Mouse (Mus musculus) heart, embryonic 12.5 days (tissue): ENCODE data around the gene Chl1. TPM values are rescaled to one million over a fixed set of nuclear protein-coding genes. Genes with fewer than 3 reads are reported as not detected.

ENCODE experiments used
- ATAC-seq: fragments of 200-750 bp; cut with Nextera tagmentation; 2 replicates; pipeline ENCODE4 v1.8.0; 2017; ENCODE audit warnings: moderate TSS enrichment, moderate library complexity; ENCODE audit not compliant: insufficient number of reproducible peaks, low FRiP score
- H3K27ac ChIP-seq: fragments of 300-500 bp; sonication (generic); 2 replicates; pipeline ENCODE4 v1.5.1; 2016; ENCODE audit warnings: mild to moderate bottlenecking, moderate library complexity; ENCODE audit not compliant: poor library complexity, severe bottlenecking
- H3K27me3 ChIP-seq: fragments of 300-500 bp; sonication (generic); replicated peaks from 2 replicates; pipeline ENCODE4 v1.6.1; 2016; ENCODE audit warnings: mild to moderate bottlenecking, moderate library complexity
- H3K36me3 ChIP-seq: fragments of 300-500 bp; sonication (generic); 2 replicates; pipeline ENCODE4 v1.6.1; 2016; ENCODE audit warnings: mild to moderate bottlenecking, moderate library complexity
- H3K4me1 ChIP-seq: fragments of 300-500 bp; sonication (generic); replicated peaks from 2 replicates; pipeline ENCODE4 v1.6.1; 2016; ENCODE audit warnings: mild to moderate bottlenecking
- H3K4me2 ChIP-seq: fragments of 300-500 bp; sonication (generic); 2 replicates; pipeline ENCODE4 v1.6.1; 2016; ENCODE audit warnings: mild to moderate bottlenecking, moderate library complexity
- H3K4me3 ChIP-seq: fragments of 300-500 bp; sonication (generic); 2 replicates; pipeline ENCODE4 v1.5.1; 2016; ENCODE audit warnings: mild to moderate bottlenecking
- H3K9ac ChIP-seq: fragments of 300-500 bp; sonication (generic); 2 replicates; pipeline ENCODE4 v1.6.1; 2016; ENCODE audit warnings: mild to moderate bottlenecking, moderate library complexity
- H3K9me3 ChIP-seq: fragments of 300-500 bp; sonication (generic); replicated peaks from 2 replicates; pipeline ENCODE4 v1.6.1; 2016; ENCODE audit warnings: mild to moderate bottlenecking, moderate library complexity
- WGBS: fragments of 180-500 bp; shearing (Covaris S2); methylation state at CpG from one replicate; pipeline ENCODE4 v1.1.7; 2016; 5-methylcytosine and 5-hydroxymethylcytosine counted together
- polyA plus RNA-seq: library from polyadenylated mRNA; unstranded; fragments of >200 nt; fragmentation: Nextera tagmentation; extraction: Ambion mirVana; gene quantifications from 2 replicates; pipeline ENCODE4 v1.2.1, GENCODE M21; 2016

Gene Chl1
- polyA plus RNA-seq, 1 experiment from 2014 or later: not detected

DNA sequence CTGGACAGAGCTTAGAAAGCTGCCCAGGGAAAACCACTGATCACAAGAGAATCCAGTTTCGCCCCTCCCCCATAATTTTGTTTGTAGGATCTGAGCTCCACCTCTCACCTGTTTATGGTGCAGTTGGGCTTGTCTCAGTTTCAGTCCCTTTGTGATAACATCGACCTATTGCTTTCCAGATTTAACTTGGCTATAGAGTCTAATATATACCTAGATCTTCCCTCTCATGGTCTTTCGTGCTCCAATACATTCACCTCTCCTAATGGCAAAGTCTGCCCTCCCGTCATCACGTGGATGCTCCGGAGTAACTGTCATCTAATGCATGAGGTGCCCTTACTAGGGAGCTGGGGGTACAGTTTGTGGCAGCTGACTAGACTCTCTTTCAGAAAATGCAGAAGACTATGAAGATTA lies 2.5 kb downstream of the Chl1 start:
- no peaks in the 10 kb centered on the region for H3K36me3 ChIP-seq
- H3K9ac ChIP-seq: no peak overlapping the region
- H3K9me3 ChIP-seq: no peaks in the 10 kb centered on the region
- H3K27ac ChIP-seq: no peak overlapping the region
- H3K4me2 ChIP-seq: no peak overlapping the region
- H3K4me3 ChIP-seq: no peak overlapping the region
- no peak for ATAC-seq
- peaks cover 14% of the 10 kb centered on the region for H3K4me1 ChIP-seq
- peaks cover 45% of the 10 kb centered on the region for H3K27me3 ChIP-seq
- 47% methylated on average over 6 of the region's 6 CpGs for WGBS

DNA sequence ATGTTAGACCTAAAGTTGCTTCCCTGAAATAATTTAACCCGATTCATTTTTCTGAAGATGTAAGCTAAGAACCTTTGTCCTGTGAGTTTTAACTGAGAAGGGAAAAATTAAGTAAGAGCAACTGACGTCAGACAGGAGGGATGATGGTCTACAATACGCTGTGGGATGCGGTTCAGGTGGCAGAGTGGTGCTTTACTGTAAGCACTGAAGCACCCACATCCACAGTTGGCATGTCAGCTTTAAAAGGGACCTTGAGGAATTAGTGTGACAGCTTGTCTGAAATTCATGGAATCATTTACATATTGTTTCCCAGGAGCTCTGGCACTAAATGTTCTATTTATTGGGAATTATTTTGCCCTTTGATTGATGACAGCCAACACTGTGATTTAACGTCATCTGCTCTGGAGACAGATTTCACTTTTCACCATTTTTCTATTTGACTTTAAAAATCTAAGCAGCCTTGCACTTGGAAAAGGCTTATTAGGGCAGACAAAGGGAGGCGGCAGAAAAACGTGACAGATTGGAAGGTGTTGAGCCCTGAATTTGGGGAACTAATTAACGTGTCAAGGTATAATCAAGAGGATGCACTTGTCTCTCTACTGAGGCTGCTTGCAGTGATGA lies 3.3 kb downstream of the Chl1 start:
- ATAC-seq: no peak
- Histone ChIP-seq H3K4me1 (peaks cover 14% of the 10 kb centered on the region), H3K36me3 (no peaks in the 10 kb centered on the region), H3K4me2 (no peak overlapping the region), H3K9ac (no peak overlapping the region), H3K27ac (no peak overlapping the region), H3K9me3 (no peaks in the 10 kb centered on the region), H3K4me3 (no peak overlapping the region), H3K27me3 (peaks cover 40% of the 10 kb centered on the region)
- 59% methylated on average over 8 of the region's 8 CpGs for WGBS

DNA sequence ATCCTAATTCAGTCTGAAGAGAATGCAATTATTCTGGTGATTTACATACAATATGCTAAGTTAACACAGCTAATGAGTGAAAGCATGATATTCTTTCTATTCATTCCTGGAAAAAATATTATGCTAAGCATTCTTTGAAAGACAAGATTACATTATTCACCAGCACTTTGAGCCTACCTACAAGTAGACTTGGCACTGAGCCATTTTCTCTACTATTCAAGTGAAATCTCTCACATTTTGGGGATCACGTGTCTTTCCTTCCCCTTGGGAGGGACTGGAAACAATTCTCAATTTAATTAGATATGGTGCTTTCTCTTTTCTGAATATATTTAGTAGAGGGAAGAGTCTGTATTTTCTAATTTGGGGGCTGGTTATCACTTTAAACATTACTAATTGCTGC lies 4.0 kb downstream of the Chl1 start:
- H3K9ac ChIP-seq: no peak overlapping the region
- no peak for ATAC-seq
- H3K4me1 ChIP-seq: peaks cover 14% of the 10 kb centered on the region
- H3K36me3 ChIP-seq: no peaks in the 10 kb centered on the region
- no peaks in the 10 kb centered on the region for H3K9me3 ChIP-seq
- H3K27me3 ChIP-seq: peaks cover 39% of the 10 kb centered on the region
- no peak overlapping the region for H3K4me2 ChIP-seq
- H3K27ac ChIP-seq: no peak overlapping the region
- WGBS: 47% methylated on average over 1 of the region's 1 CpGs
- H3K4me3 ChIP-seq: no peak overlapping the region

DNA sequence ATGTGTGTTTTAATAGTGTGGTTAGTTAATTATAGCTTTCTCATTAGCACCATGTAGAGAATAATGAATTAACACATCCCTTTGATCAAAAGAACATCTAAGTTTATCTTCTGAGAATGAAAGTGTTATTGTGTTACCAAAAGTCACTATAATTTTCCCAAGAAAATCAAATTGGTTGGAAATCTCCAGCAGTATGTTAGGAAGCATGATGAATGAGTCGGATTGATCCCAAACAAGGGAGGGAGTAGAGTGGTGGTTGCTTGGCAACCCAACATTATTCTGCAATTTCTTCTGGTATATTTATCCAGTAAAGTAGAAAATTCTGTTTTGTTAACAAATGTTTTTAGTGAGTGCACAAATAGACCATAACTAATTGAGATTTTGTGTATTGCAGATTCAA lies 4.4 kb downstream of the Chl1 start:
- Histone ChIP-seq H3K4me2 (no peak overlapping the region), H3K4me1 (peaks cover 14% of the 10 kb centered on the region), H3K4me3 (no peak overlapping the region), H3K9ac (no peak overlapping the region), H3K27ac (no peak overlapping the region), H3K27me3 (peaks cover 35% of the 10 kb centered on the region), H3K36me3 (no peaks in the 10 kb centered on the region), H3K9me3 (no peaks in the 10 kb centered on the region)
- no peak for ATAC-seq
- 80% methylated on average over 1 of the region's 1 CpGs for WGBS

DNA sequence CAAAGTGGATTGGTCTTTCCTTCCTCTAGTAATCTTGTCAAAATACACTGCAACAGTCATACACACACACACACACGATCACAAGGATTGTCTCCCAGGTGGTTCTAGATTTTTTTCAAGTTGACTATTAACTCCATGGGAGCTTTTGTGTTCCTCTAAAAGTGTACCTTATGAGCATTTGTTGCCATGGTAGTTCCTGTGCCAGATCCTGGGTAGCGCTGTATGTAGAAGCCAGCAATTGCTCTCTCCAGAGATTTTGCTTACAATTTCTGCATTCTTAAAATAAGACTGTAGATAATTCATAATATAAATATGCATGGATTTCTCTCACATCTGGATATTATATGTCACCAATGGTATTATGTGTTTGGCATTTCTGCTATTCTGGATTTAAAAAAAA lies 9.2 kb downstream of the Chl1 start:
- no peak overlapping the region for H3K27ac ChIP-seq
- 79% methylated on average over 2 of the region's 2 CpGs for WGBS
- ATAC-seq: no peak
- no peaks in the 10 kb centered on the region for H3K4me1 ChIP-seq
- no peaks in the 10 kb centered on the region for H3K36me3 ChIP-seq
- no peak overlapping the region for H3K9ac ChIP-seq
- H3K27me3 ChIP-seq: no peaks in the 10 kb centered on the region; the same call in 1 of the 2 replicates
- no peak overlapping the region for H3K4me3 ChIP-seq
- no peaks in the 10 kb centered on the region for H3K9me3 ChIP-seq
- no peak overlapping the region for H3K4me2 ChIP-seq

DNA sequence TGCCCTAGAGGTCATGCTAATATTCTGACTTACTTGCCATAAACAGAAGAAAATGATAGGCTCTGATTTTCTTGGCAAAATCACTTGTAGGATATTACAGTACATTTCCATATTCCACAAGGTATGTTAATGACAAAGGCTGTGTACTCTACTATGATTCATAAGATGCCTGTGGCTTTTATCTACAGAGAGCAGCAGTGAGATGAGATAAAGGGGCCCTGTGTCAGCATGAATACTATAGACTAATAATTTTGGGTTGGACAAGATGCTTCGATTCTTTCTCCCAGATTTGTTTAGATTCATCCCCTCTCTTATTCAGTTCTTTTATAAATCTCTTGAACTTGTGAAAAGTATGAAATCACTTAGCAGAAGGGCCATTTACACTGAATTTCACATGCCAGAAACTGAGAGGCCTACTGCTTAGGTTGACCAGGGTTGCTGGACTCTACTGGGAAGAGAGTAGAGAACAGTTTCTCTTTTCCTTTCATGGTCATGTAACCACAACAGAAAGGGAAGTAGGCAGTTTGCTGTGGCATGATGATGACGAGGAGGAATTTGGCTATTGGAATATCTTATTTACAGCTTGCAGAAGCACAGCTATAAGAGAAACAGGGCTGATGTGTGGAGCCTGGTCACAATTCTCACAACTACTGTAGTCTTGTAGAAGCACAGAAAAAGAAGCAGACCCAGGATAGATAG lies 15.1 kb downstream of the Chl1 start:
- ATAC-seq: no peak
- H3K4me3 ChIP-seq: no peak overlapping the region
- no peaks in the 10 kb centered on the region for H3K9me3 ChIP-seq
- 66% methylated on average over 2 of the region's 2 CpGs for WGBS
- H3K27ac ChIP-seq: no peak overlapping the region
- H3K36me3 ChIP-seq: no peaks in the 10 kb centered on the region
- H3K4me2 ChIP-seq: no peak overlapping the region
- no peak overlapping the region for H3K9ac ChIP-seq
- no peaks in the 10 kb centered on the region for H3K27me3 ChIP-seq
- H3K4me1 ChIP-seq: no peaks in the 10 kb centered on the region

DNA sequence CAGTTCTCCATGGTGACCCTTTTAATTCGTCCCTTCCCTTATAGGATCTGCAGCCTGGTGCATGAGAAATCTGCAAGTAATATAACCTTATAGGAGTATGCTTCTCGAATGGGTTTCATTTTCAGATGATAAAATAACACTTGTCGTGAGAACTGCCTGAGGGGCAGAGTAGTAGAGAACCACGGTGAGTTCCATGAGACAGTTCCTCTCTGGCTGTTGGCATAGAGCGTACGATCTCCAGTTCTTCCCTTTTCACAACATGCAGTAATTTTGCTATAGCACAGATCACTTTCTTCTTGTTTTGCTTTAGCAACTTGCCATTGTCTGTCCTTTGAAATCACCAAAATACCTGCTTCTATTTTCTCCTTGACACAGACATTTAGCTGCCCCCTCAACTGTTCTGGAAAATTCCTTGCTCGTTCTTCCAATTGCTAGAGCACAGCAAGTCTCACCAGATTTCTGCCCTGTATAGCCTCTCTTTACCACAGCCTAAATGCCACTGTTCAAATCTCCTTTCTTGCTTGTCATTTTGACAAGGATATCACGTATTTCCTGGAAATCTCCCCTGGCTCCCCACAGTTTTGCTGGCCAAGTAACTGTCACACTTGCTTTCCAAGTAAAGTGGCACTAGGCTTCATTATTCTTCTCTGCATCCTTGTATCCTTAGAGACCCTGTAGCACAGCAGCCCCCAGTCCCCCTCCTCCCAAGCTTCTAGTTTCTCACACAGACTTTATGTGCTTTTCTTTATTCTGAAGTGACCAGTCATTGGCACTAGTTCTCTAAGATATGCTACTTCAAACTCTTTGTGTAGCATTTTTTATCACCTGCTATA lies 16.8 kb downstream of the Chl1 start:
- no peak for ATAC-seq
- H3K27ac ChIP-seq: no peak overlapping the region
- H3K4me3 ChIP-seq: no peak overlapping the region
- H3K4me1 ChIP-seq: no peaks in the 10 kb centered on the region
- no peaks in the 10 kb centered on the region for H3K36me3 ChIP-seq
- H3K9me3 ChIP-seq: no peaks in the 10 kb centered on the region
- H3K4me2 ChIP-seq: no peak overlapping the region
- WGBS: 66% methylated on average over 8 of the region's 8 CpGs
- H3K27me3 ChIP-seq: no peaks in the 10 kb centered on the region
- H3K9ac ChIP-seq: no peak overlapping the region

DNA sequence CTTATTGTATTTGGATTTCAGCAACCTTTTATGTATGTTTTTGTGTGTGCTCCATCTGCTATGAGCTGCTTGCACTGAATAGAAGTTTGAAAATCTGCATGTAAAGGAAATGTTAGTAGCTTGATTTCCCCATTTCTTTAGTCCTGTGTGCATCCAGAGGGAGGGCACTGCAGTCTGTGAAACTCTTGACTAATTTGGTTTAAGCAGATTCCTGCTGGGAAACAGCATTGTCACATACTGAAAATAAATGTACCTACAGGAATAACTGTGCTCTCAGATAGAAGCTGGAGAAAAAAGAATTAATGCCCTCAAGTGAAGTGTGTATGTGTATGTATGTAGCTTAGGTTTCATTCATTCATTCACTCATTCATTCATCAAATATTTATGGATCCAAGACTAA lies 22.7 kb downstream of the Chl1 start:
- Histone ChIP-seq H3K4me2 (no peak overlapping the region), H3K9ac (no peak overlapping the region), H3K27ac (no peak overlapping the region), H3K4me1 (no peaks in the 10 kb centered on the region), H3K36me3 (no peaks in the 10 kb centered on the region), H3K9me3 (no peaks in the 10 kb centered on the region), H3K27me3 (no peaks in the 10 kb centered on the region), H3K4me3 (no peak overlapping the region)
- ATAC-seq: no peak

DNA sequence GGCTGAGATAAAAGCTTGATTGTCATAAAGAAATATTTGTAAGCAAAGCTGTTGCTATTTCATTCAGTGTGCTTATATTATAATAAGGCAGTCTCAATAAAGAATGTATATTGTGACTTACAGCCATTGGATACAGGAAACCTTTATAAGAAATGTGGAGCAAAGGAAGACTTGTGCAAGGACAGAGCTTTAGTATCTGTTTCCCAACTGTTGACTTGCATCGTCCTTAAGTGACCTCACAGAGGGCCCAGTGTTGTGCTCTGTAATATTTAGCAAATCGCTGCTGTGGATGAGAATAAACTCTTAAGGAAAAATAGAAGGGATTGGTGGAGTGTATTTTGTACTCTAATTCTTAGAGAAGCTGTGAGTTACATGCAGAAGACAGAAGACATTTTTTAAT lies 23.6 kb downstream of the Chl1 start:
- WGBS: 73% methylated on average over 2 of the region's 2 CpGs
- H3K4me1 ChIP-seq: no peaks in the 10 kb centered on the region
- ATAC-seq: no peak
- H3K27me3 ChIP-seq: no peaks in the 10 kb centered on the region
- H3K27ac ChIP-seq: no peak overlapping the region
- no peaks in the 10 kb centered on the region for H3K9me3 ChIP-seq
- H3K36me3 ChIP-seq: no peaks in the 10 kb centered on the region
- no peak overlapping the region for H3K4me2 ChIP-seq
- no peak overlapping the region for H3K9ac ChIP-seq
- no peak overlapping the region for H3K4me3 ChIP-seq

DNA sequence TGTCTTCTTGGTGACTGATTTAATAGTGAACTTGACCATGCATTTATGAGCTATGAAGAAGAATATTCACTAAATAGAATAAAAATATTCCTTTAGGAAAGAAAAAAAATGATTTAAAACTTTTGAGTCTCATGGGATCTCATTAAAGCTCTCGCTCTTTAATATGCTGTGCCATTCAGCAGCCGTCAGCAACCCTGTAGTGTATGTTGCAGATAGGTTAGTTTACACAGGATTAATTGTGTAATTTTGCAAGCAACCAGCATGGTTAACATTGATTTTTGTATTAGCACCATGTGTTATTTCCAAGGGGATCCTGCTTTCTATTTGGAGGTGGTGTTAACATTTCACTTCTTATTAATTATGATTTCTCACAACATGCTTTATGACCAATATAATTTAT lies 32.2 kb downstream of the Chl1 start:
- no peak overlapping the region for H3K4me3 ChIP-seq
- H3K9ac ChIP-seq: no peak overlapping the region
- no peaks in the 10 kb centered on the region for H3K9me3 ChIP-seq
- no peaks in the 10 kb centered on the region for H3K27me3 ChIP-seq
- no peak overlapping the region for H3K4me2 ChIP-seq
- ATAC-seq: no peak
- 86% methylated on average over 2 of the region's 2 CpGs for WGBS
- no peaks in the 10 kb centered on the region for H3K36me3 ChIP-seq
- no peaks in the 10 kb centered on the region for H3K4me1 ChIP-seq
- H3K27ac ChIP-seq: no peak overlapping the region

DNA sequence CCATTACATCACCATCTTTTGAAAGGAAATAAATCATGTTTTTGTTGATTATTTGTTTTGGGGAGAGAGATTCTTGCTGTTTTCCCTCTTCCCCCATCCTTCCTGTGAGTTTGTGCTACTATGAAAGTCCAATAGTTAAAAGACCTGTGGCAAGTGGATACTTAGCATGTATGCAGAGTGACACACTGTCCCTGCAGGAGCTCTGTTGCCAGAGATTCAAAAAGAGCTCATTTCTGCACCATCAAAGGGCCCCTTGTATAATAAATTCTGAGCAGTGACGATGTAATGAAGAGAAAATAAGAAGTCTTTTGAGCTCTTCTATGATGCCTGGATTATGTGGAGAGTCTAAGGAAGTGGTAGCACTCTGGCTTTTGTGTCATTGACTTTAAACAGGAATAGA lies 33.4 kb downstream of the Chl1 start:
- no peaks in the 10 kb centered on the region for H3K4me1 ChIP-seq
- H3K27me3 ChIP-seq: no peaks in the 10 kb centered on the region
- no peaks in the 10 kb centered on the region for H3K36me3 ChIP-seq
- no peak overlapping the region for H3K4me3 ChIP-seq
- no peak for ATAC-seq
- 63% methylated on average over 1 of the region's 1 CpGs for WGBS
- no peaks in the 10 kb centered on the region for H3K9me3 ChIP-seq
- no peak overlapping the region for H3K9ac ChIP-seq
- H3K27ac ChIP-seq: no peak overlapping the region
- no peak overlapping the region for H3K4me2 ChIP-seq
